Mouse (Mus musculus) small intestine, adult 2 months (tissue): ENCODE data around the gene Astl.

Experiments used
- CTCF ChIP-seq: fragments of 200-500 bp; IDR thresholded peaks from 2 replicates; pipeline ENCODE4 v1.5.1; 2012; ENCODE audit warnings: low read depth, mild to moderate bottlenecking, control low read depth, inconsistent platforms, low read length, moderate library complexity, mixed read lengths; ENCODE audit not compliant: insufficient replicate concordance, insufficient read length; ENCODE audit errors: extremely low read depth
- POLR2A ChIP-seq: fragments of 200-500 bp; IDR thresholded peaks from 2 replicates; pipeline ENCODE4 v1.6.1; 2012; ENCODE audit warnings: low read depth, mild to moderate bottlenecking, control low read depth, inconsistent platforms, low read length, moderate library complexity

DNA sequence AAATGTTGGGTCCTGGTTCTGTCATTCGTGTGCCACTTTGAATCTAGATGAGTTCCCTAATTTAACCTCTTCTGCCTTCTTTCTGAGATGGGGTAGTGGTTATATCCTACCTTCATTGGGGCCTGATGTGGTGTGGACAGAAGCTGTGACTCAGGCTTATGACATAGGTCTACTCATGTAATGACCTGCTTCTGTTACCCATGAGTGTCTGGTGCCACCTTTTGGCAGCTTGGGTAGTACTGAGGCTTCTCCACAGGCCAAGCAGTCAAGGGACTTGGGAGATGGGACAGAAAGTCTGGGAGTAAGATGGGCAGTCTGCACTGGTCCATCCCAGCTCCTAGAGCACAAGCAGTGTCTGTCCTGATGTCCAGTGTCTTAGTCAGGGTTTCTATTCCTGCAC, 7.9 kb downstream of the Astl start:
- TF ChIP-seq CTCF, result no peak
- TF ChIP-seq POLR2A, result no peak
